Mouse (Mus musculus) ovary, postnatal 14 days (tissue): Measurements from ENCODE around the gene Ppargc1a.

Experiments used
- DNase-seq: peaks from one replicate; pipeline ENCODE4 v3.0.0; 2022; ENCODE audit warnings: low spot score

The Ppargc1a gene

DNA sequence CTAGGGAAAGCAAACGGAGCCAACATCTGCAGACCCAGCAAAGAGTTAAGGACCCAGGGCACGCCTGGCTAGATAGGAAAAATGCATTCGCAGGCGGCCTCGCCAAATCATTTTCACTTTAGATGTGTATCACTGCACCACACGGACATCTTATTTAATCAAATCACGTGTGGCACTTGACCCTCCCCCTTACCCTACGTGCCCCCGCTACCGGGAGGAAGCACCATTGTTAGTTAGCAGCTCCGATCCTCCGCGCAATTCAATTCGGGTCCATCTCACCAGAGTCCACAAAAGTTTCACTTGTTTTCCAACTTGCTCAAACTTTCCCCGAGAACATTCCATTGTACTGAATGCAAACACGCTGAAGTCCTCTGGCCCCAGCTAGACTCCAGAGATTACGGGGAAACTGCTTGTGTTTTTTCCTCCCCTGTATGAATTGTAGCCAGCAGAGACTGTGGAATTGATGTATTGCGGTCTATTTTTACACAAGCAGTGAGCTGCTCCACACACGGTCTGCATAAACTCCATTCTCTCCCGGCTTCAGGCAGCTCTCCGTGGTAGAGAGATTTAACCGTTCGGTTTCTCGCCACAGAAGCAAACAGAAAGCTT, 14.9 kb downstream of the Ppargc1a start:
- peak; percentile 44 for DNase-seq

DNA sequence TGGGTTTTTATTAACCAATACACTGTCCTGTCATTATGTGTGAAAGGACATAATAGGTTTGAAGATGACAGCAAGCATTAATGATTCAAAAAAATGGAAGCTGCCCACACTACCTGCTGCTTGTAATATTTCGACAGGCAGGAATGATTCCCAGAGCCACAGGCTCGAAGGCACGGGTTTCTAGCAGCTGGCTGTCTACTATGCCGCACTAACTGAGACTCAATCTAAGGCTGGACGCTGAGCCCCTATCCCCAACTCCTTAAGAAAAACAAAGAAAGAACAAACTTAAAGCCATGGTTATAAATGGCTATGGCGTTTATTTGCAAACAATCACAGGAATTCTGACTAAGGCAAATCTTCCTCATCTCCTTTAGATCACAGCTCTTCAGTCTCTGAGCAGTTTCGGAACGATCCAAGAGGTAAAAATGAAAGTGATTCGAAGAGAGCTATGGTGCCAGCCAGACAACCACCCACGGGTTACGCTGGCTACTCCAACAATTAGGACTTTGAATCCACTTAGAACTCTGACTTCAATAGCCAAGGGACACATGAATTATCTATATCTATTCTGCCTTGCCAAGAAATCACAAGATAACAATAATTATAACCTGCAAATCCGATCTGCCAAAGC, 15.6 kb downstream of the Ppargc1a start:
- no peak for DNase-seq

DNA sequence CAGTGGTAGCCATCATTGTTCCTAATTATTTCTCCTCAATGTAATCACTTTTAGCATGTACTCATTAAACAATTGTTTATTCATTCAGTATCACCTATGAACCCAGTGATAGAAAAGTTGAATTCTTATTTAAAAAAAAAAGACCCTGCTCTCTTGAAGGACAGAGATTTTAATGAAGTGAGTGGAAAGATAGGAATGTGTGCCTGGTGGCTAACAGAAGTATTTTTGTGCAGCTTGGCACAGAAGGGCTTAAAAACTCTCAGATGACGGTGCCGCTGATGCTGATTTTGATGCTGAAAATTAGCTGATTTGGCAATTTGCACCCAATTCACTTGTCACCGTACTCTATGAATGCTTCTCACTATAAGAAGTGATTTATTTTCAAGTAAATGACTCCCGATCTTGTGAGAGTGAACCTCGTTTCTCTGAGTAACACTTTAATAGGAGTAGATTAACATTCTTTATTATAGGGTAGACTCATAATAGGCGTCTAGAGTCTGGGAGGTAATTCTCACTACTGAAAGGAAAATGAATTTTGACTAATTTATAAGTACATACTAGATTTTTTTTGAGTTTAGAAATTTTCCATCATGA, 20.0 kb downstream of the Ppargc1a start:
- DNase-seq = no peak

- DNase-seq = no peak
Measured at GRCm38 (mm10) chr5:51546817-51547216, 20.7 kb downstream of the Ppargc1a start.

GRCm38 (mm10) chr5:51545133-51546049, 22.1 kb downstream of the Ppargc1a start:
- DNase-seq = no peak

DNA sequence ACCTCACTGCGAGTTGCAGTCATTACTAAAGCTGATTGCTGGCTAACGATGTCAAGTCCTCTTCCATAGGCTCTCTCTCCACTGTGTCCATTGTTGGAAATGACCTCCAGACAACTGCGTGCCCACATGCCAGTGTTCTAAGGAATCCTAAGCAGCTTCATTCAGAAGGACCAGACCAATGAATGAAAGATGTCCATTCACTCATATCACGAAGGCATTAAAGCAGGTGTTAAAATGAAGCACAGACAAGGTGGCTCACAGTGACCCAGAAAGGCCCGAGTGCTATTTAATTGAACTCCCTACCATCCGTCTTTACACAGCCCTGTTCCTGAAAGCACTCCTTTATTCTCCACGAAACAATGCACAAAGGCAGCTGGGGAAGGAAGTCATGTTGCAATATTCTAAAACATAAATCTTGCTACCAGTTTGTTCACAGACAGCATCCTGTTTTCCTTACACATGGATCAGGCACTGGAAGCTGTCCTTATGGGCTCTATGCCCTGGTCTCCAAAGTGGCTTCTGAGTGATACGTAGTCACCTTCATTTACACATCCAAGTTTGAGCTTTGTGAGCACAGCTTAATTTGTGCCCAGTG, 23.3 kb downstream of the Ppargc1a start:
- DNase-seq = no peak

DNA sequence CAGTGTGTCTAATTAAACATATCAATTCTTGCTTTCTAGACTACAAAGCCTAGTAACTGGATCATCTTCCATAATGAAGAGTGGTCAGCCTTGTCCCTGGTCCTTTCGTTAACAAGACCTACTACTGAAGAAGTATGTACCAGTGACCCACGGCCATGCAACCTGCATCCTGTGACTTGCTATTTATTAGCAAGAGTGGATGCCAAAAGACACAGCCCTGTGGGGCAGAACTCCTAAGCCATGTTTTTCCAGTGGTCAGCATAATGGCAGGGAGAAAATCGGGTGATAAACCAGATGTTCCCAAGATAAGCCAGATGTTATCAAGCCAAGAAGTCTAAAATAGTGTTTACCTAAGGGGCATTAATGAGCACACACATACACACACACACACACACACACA, 26.0 kb downstream of the Ppargc1a start:
- no peak for DNase-seq

DNA sequence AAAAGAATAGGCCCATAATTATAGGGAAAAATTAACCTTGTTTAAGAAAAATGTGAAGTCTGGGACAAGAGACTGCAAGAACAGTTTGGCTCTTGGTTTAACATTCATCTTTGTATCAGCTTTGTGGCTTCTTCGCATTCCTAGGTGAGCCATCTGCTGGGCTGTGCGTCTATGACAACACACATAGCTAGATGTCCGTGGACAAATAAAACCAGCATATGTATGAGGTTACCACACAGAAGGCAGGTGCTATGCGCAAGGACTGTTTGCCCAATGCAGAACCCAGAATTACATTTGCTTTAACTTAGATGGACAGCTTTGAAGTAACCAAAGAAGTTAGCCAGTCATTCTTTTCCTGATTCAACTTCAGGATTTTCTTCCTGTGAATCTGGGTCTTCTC, 26.7 kb downstream of the Ppargc1a start:
- no peak for DNase-seq

DNA sequence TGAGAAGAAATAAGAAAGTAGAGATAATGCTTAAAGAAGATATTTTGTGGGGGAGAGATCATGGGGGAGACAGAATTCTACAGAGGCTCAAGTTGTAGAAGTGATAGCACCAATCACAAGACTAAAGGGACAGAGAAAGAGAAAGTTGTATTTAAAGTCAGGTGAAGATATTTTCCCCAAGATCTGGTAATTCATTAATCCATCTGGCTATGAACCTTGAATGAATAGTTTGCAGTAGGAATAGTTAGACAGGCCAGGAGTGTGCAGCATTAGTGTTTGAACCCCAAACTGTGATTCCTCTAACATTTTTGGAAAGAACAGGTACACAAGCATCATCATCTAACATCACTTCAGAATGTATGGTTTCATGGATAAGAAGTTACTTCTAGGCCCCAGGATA, 28.0 kb downstream of the Ppargc1a start:
- DNase-seq = no peak

- no peak for DNase-seq
Measured at GRCm38 (mm10) chr5:51538319-51538718, 29.2 kb downstream of the Ppargc1a start.

DNA sequence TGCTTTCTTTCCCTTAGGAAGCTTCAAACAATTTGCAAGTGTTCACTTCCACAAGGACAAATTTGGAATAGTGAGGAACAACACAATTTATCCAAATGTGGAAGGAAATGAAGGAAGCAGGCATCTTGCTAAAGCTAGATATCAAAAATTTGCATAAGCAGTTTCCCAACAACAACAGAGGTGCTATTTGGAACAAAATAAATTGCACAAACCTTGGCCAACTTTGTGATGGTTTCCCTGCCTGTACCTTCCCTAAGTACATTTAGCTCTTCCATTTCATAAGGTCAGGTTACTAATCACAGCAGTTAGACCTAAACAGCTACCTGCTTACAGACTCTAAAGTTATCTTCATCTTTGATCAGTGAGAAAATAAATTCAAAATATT, 29.9 kb downstream of the Ppargc1a start:
- no peak for DNase-seq

DNA sequence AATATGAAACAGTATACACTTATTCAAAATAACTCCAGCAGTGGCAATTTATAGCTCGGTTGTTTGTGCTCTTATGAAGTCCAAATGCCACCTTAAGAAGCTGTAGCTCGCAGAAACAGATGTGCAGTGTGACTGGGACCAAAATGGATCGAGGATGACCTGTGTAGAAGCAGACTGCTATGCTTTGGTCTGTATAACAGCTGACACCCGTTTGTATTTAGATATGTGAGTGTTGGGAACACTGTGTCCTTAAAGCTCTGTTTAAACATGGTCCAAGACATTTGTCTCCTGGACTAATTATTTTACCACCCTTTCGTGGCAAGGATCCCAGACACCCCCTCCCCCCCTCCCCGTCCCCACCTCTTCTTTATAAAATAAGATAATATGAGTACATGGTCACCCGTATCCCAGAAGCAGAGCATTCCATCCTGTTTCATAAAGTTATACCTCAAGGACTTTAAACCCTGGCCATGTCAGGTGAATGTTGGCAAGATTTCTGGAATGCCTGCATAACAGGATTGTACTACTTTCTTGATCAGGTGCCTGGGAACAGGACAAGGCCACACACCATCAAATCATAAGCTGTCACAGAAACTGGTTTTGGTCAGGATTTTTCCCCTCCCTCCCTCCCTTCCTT, 30.4 kb downstream of the Ppargc1a start:
- DNase-seq = no peak

DNA sequence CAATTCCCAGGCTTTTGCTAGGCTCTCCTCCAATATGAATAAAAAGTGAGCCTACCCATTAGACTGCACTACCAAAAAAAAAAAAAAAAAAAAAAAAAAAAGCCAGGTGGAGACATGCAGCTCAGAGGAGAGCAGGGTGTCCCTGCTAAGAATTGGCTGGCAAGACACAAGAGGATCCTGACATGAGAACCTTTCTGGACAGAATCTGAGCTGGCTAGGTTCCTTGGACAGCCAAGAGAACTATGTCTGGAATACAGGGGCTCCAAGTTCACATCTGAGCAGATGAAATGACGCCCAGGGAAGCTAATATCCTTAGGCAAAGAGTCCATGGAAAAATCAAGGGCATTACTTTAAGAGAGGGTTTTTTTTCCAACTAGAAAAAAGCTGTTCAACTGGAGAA, 33.1 kb downstream of the Ppargc1a start:
- no peak for DNase-seq

DNA sequence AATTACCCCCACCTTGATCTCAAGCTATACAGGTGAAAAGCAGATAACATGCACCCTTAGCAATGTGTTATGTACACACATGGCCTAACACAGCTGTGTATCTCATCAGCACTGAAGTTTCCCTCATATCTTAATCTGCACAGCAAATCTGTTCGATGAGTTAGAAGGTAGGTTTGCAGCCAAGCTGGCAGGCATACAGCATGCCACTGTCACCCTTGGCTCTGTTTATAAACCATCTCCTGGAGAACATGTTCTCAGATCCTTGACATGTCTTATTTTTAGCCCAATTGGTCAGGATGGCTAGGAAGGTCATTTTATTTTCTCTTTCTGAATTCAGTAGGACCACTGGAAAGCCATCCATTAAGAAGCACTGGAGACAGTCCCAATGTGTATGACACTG, 36.2 kb downstream of the Ppargc1a start:
- no peak for DNase-seq

DNA sequence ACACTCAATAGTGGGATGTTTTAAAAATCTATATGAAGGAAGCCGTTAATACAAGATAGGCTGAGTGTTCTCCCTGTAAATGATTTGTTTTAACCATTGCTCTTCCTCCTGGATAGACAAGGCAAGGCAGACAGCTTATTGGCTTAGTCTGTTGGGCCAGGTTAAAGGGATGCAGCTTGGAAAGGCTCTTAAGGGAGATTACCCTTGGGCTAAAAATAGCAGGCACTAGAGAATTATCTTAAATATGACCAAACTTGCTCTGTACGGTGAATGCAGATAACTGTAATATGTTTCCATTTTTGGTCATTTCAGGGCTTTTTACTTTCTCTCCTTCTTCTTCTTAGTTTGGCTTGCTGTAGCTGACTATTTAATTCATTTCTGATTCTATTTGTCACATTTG, 38.1 kb downstream of the Ppargc1a start:
- DNase-seq = no peak

GRCm38 (mm10) chr5:51528165-51528498, 39.4 kb downstream of the Ppargc1a start:
- DNase-seq = no peak

- no peak for DNase-seq
Measured at GRCm38 (mm10) chr5:51527498-51528164, 39.9 kb downstream of the Ppargc1a start.

- no peak for DNase-seq
Measured at GRCm38 (mm10) chr5:51525858-51526257, 41.7 kb downstream of the Ppargc1a start.

- DNase-seq = no peak
Measured at GRCm38 (mm10) chr5:51520807-51521206, 46.7 kb downstream of the Ppargc1a start.

- no peak for DNase-seq
Measured at GRCm38 (mm10) chr5:51517440-51518187, 49.9 kb downstream of the Ppargc1a start.

DNA sequence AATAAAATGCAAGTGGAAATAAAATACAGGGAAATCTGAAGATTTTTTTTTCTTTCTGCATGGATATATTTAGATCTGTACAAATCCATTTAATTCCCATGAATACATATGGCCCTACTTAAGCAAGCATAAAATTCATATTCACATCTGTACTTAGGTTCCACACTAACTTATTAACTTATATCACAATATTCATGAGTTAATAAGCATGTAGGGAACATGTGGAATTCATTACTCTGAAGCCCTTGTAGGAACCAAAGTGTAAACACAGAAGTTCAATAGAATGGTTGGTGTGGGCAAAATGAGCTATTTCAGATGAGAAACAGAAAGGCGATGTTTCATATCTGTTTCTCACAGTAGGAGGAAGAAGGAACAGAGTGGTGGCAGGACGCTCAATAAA, 62.9 kb downstream of the Ppargc1a start:
- DNase-seq = no peak
